Comparison of ENCODE assay signal across 1 mouse cellular context in genomic region chr11:78181830-78182357, GRCm38 (mm10).
TF ChIP-seq lines count a peak whose summit lies in the region.

No protein-coding gene starts in this region.

TF ChIP-seq in CH12.LX, 34 proteins besides CTCF, POLR2A, EP300 and RAD21 (continued from another document):
- TF ChIP-seq ZMIZ1 (IDR thresholded peaks at IDR 0.05; ENCODE audit: low read depth, low read length) (peak; percentile 30; the same call in 1 of the 2 replicates), POLR2AphosphoS2 (IDR thresholded peaks at IDR 0.05; ENCODE audit: low read depth, low read length) (peak; percentile 20; the same call in 1 of the 2 replicates), MEF2A (IDR thresholded peaks at IDR 0.05; ENCODE audit: borderline replicate concordance, low read depth, low read length) (no peak), CHD1 (IDR thresholded peaks at IDR 0.05; ENCODE audit: low read depth, low read length) (peak; percentile 17; the same call in 1 of the 2 replicates), PAX5 (IDR thresholded peaks at IDR 0.05; ENCODE audit: low read length) (no peak), KAT2A (IDR thresholded peaks at IDR 0.05; ENCODE audit: insufficient replicate concordance, low read length) (no peak), ETS1 (conservative IDR thresholded peaks at IDR 0.05; ENCODE audit: low read depth, low read length) (no peak), ZC3H11A (IDR thresholded peaks at IDR 0.05; ENCODE audit: low read depth, low read length) (no peak), RCOR1 (conservative IDR thresholded peaks at IDR 0.05; ENCODE audit: low read depth, low read length) (no peak), TCF12 (IDR thresholded peaks at IDR 0.05; ENCODE audit: low read depth, low read length) (no peak), ZNF384 (IDR thresholded peaks at IDR 0.05; ENCODE audit: low read depth, low read length) (no peak), HCFC1 (IDR thresholded peaks at IDR 0.05; ENCODE audit: low read depth, low read length) (no peak), CHD2 (IDR thresholded peaks at IDR 0.05; ENCODE audit: low read length) (no peak), MYC (IDR thresholded peaks at IDR 0.05; ENCODE audit: low read depth, low read length) (no peak), SIN3A (IDR thresholded peaks at IDR 0.05; ENCODE audit: low read length) (0 out of 2 replicates have a peak, but pooled peaks have one; percentile 23), IRF4 (IDR thresholded peaks at IDR 0.05; ENCODE audit: low read depth, low read length) (no peak), USF2 (conservative IDR thresholded peaks at IDR 0.05; ENCODE audit: low read depth, low read length) (no peak), JUN (IDR thresholded peaks at IDR 0.05; ENCODE audit: insufficient read depth, low read depth, low read length) (no peak), MAFK (IDR thresholded peaks at IDR 0.05; ENCODE audit: insufficient replicate concordance, low read length) (no peak), NRF1 (IDR thresholded peaks at IDR 0.05; ENCODE audit: low read depth, low read length) (no peak), NELFE (IDR thresholded peaks at IDR 0.05; ENCODE audit: low read depth, low read length) (no peak)
